Mouse (Mus musculus): ENCODE measurements at regions not wholly inside any gene's neighbourhood (a gene's known extent, or its start where the extent isn't known, plus 50 kb on each side); places are given as distances from the start of the nearest gene placed in this dataset.
A peak's percentile ranks its signal among the peaks of the same experiment; 100 is the strongest.

GRCm38 (mm10) chr10:37907731-37908130, 769.0 kb upstream of the Marcks start:
- WGBS: 7% methylated on average over 1 of the region's 1 CpGs

DNA sequence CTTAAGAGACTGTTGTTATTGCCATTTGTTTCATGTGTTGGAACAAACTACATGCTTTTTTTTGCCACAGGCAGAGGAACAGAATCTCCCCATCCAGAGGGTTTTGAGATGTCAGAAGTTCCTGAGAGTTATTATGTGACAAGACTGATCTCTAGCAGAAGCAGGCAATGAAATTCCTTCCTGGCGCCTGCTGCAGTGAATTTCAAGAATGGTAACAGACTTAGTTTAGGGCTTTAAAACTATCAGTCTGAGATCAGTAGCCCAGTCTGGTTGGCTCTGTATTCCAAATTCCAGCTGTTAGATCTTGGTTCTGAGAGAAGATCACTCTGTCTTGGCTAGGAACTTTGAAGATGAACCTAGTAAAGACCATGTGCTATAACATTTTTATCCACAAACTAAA, 749.2 kb upstream of the Marcks start:
- H3K27ac ChIP-seq (ENCODE audit: low read length): no peak overlapping the region
- H3K27me3 ChIP-seq (ENCODE audit: insufficient read depth, low read length): no peaks in the 10 kb centered on the region
- no peaks in the 10 kb centered on the region for H3K4me1 ChIP-seq (ENCODE audit: insufficient read depth, low read length)
- H3K9me3 ChIP-seq (ENCODE audit: low read length): no peaks in the 10 kb centered on the region
- H3K36me3 ChIP-seq (ENCODE audit: insufficient read depth, low read length): no peaks in the 10 kb centered on the region
- 56% methylated on average over 1 of the region's 1 CpGs for WGBS
- H3K9ac ChIP-seq (replicated peaks; ENCODE audit: low read length): no peak overlapping the region
- no peak overlapping the region for H3K4me3 ChIP-seq (ENCODE audit: low read length)
- ATAC-seq (ENCODE audit: low FRiP score, low TSS enrichment): no peak
- H3K4me2 ChIP-seq (replicated peaks; ENCODE audit: low read depth, low read length): no peak overlapping the region

More at GRCm38 (mm10) chr10:37907731-37908130, 769.0 kb upstream of the Marcks start:
- Histone ChIP-seq H3K9ac (replicated peaks; ENCODE audit: low read length) (no peak overlapping the region), H3K9me3 (ENCODE audit: low read length) (0 out of 2 replicates have a peak, but pooled peaks cover 2% of the 10 kb centered on the region), H3K4me3 (ENCODE audit: low read length) (no peak overlapping the region), H3K27ac (ENCODE audit: low read length) (no peak overlapping the region), H3K4me1 (ENCODE audit: insufficient read depth, low read length) (no peaks in the 10 kb centered on the region), H3K27me3 (ENCODE audit: insufficient read depth, low read length) (no peaks in the 10 kb centered on the region), H3K36me3 (ENCODE audit: insufficient read depth, low read length) (no peaks in the 10 kb centered on the region), H3K4me2 (replicated peaks; ENCODE audit: low read depth, low read length) (no peak overlapping the region)
- no peak for ATAC-seq (ENCODE audit: low FRiP score, low TSS enrichment)

DNA sequence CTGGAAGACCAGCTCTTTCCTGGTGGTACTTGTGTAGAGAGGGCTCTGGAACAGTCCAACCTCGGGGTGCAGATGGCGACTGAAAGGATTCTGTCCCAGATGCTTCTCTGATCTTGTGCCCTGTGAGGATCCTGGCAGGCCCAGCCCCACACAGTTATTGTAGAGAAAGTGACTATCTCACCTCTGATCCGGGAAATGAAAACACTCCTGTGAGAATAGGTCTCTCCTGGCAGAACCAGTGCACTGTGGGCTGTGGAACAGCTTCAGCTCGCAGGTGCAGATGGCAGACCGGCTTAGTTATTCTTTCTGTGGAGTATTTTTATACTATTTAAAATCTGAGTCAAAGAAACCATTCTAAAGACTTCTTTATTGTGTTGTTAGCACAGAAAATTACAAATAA, 742.1 kb upstream of the Marcks start:
- H3K4me2 ChIP-seq (replicated peaks; ENCODE audit: low read depth, low read length): no peak overlapping the region
- no peak overlapping the region for H3K27ac ChIP-seq (ENCODE audit: low read length)
- WGBS: 86% methylated on average over 5 of the region's 5 CpGs
- H3K9ac ChIP-seq (replicated peaks; ENCODE audit: low read length): no peak overlapping the region
- H3K4me1 ChIP-seq (ENCODE audit: insufficient read depth, low read length): no peaks in the 10 kb centered on the region
- H3K4me3 ChIP-seq (ENCODE audit: low read length): no peak overlapping the region
- H3K9me3 ChIP-seq (ENCODE audit: low read length): no peaks in the 10 kb centered on the region
- H3K27me3 ChIP-seq (ENCODE audit: insufficient read depth, low read length): no peaks in the 10 kb centered on the region
- ATAC-seq (ENCODE audit: low FRiP score, low TSS enrichment): no peak
- no peaks in the 10 kb centered on the region for H3K36me3 ChIP-seq (ENCODE audit: insufficient read depth, low read length)

DNA sequence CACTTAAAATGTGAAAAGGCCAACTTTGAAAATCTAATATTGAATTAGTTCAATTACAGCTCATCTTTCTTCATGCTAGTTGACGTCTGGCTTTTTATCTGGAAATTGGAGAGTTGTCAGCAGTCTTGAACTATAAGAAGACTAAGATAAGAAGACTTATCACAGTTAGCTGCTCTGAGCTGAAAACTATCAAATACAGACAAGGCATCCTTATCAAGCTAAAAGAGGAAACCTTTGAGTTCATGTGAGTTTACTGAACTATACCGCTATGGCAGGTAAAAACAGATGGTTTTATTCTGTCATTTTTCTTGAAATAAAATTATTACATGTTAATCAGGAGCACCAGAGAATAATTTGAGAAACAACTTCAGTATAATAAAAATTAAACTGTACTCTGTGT, 735.2 kb upstream of the Marcks start:
- H3K4me3 ChIP-seq (ENCODE audit: low read length): no peak overlapping the region
- no peaks in the 10 kb centered on the region for H3K36me3 ChIP-seq (ENCODE audit: insufficient read depth, low read length)
- WGBS: 89% methylated on average over 2 of the region's 2 CpGs
- no peaks in the 10 kb centered on the region for H3K27me3 ChIP-seq (ENCODE audit: insufficient read depth, low read length)
- H3K27ac ChIP-seq (ENCODE audit: low read length): no peak overlapping the region
- no peaks in the 10 kb centered on the region for H3K4me1 ChIP-seq (ENCODE audit: insufficient read depth, low read length)
- no peak for ATAC-seq (ENCODE audit: low FRiP score, low TSS enrichment)
- no peak overlapping the region for H3K4me2 ChIP-seq (replicated peaks; ENCODE audit: low read depth, low read length)
- no peak overlapping the region for H3K9ac ChIP-seq (replicated peaks; ENCODE audit: low read length)
- no peaks in the 10 kb centered on the region for H3K9me3 ChIP-seq (ENCODE audit: low read length)

GRCm38 (mm10) chr10:37861001-37861400, 722.3 kb upstream of the Marcks start:
- Histone ChIP-seq H3K9me3 (ENCODE audit: low read length) (no peaks in the 10 kb centered on the region), H3K4me3 (ENCODE audit: low read length) (no peak overlapping the region), H3K27me3 (ENCODE audit: insufficient read depth, low read length) (no peaks in the 10 kb centered on the region), H3K4me2 (replicated peaks; ENCODE audit: low read depth, low read length) (no peak overlapping the region), H3K9ac (replicated peaks; ENCODE audit: low read length) (no peak overlapping the region), H3K36me3 (ENCODE audit: insufficient read depth, low read length) (no peaks in the 10 kb centered on the region), H3K4me1 (ENCODE audit: insufficient read depth, low read length) (0 out of 2 replicates have a peak, but pooled peaks cover 4% of the 10 kb centered on the region), H3K27ac (ENCODE audit: low read length) (no peak overlapping the region)
- WGBS: 12% methylated on average over 4 of the region's 4 CpGs
- peak; percentile 90 for ATAC-seq (ENCODE audit: low FRiP score, low TSS enrichment)

DNA sequence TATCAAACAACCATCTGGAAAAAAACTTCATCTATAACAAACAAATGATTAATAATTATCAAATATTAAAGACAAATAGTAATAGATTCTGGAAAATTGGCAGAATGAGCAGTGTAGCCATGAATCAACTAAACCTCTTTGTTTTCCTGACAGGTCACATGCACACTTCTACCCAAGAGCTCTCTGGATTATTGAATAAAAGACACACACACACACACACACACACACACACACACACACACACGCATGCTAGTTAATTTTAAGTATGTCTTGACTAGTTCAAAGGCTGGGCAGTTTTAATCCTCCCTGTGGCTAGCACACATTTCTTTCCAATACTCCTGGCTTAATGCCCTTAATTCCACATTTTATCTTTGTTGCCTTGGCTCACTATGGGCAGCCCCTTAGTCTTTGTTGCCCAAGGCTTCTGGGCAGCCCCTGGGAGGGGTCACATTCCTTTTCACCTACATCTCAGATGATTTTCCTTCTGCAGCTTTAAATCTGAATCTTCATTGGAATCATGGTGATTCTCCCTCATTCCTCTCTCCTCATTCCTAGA, 710.6 kb upstream of the Marcks start:
- WGBS: 89% methylated on average over 1 of the region's 1 CpGs
- no peak for ATAC-seq (ENCODE audit: low FRiP score, low TSS enrichment)
- Histone ChIP-seq H3K36me3 (ENCODE audit: insufficient read depth, low read length) (no peaks in the 10 kb centered on the region), H3K27me3 (ENCODE audit: insufficient read depth, low read length) (no peaks in the 10 kb centered on the region), H3K9me3 (ENCODE audit: low read length) (peaks cover 6% of the 10 kb centered on the region; the same call in 1 of the 2 replicates), H3K4me1 (ENCODE audit: insufficient read depth, low read length) (no peaks in the 10 kb centered on the region), H3K4me2 (replicated peaks; ENCODE audit: low read depth, low read length) (no peak overlapping the region), H3K9ac (replicated peaks; ENCODE audit: low read length) (no peak overlapping the region), H3K27ac (ENCODE audit: low read length) (no peak overlapping the region), H3K4me3 (ENCODE audit: low read length) (no peak overlapping the region)

DNA sequence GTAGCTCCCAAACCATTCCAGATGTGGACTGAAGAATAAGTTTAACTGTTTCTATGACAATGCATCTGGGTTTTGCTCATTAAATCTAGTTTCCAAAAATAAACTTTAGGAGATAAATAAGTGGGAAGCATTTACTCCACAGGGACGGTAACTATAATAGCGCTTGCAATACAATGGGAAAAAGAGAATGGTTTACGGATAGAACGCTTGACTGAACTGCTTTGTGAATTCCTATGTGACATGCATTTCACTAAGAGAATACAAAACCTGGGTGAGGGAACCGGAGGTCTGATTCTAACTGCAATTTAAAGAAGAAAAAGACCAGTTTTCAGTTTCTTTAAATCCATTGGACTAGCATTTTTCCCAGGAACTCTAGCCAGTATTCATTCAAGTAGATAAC, 704.1 kb upstream of the Marcks start:
- no peak overlapping the region for H3K4me3 ChIP-seq (ENCODE audit: low read length)
- 75% methylated on average over 5 of the region's 5 CpGs for WGBS
- H3K27ac ChIP-seq (ENCODE audit: low read length): no peak overlapping the region
- H3K4me2 ChIP-seq (replicated peaks; ENCODE audit: low read depth, low read length): no peak overlapping the region
- H3K36me3 ChIP-seq (ENCODE audit: insufficient read depth, low read length): no peaks in the 10 kb centered on the region
- H3K27me3 ChIP-seq (ENCODE audit: insufficient read depth, low read length): no peaks in the 10 kb centered on the region
- no peak for ATAC-seq (ENCODE audit: low FRiP score, low TSS enrichment)
- no peaks in the 10 kb centered on the region for H3K4me1 ChIP-seq (ENCODE audit: insufficient read depth, low read length)
- no peak overlapping the region for H3K9ac ChIP-seq (replicated peaks; ENCODE audit: low read length)
- H3K9me3 ChIP-seq (ENCODE audit: low read length): no peaks in the 10 kb centered on the region

DNA sequence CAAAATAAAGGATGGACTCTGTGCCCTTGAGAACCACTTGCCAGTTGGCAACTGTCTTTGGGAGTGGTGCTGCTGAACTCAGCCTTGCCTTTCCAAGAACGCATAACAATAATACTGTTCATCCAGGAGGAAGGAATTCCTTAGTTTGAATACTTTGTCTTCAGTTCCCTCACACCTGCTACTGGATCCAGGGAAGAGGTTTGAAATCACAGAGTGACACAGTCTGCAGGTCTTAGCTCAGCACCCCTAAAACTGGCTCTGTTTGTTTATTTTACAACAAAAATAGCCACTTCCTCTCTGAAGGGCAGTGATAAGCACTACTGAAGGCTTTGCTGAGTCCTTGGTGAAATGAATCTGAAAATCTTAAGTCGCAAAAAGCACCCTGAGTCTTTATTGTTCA, 703.1 kb upstream of the Marcks start:
- Histone ChIP-seq H3K4me2 (replicated peaks; ENCODE audit: low read depth, low read length) (no peak overlapping the region), H3K27ac (ENCODE audit: low read length) (no peak overlapping the region), H3K36me3 (ENCODE audit: insufficient read depth, low read length) (no peaks in the 10 kb centered on the region), H3K4me1 (ENCODE audit: insufficient read depth, low read length) (no peaks in the 10 kb centered on the region), H3K9me3 (ENCODE audit: low read length) (no peaks in the 10 kb centered on the region), H3K27me3 (ENCODE audit: insufficient read depth, low read length) (no peaks in the 10 kb centered on the region), H3K9ac (replicated peaks; ENCODE audit: low read length) (no peak overlapping the region), H3K4me3 (ENCODE audit: low read length) (no peak overlapping the region)
- ATAC-seq (ENCODE audit: low FRiP score, low TSS enrichment): no peak
- WGBS: 71% methylated on average over 2 of the region's 2 CpGs

- no peak overlapping the region for H3K4me2 ChIP-seq (replicated peaks; ENCODE audit: low read depth, low read length)
- H3K27me3 ChIP-seq (ENCODE audit: insufficient read depth, low read length): no peaks in the 10 kb centered on the region
- H3K36me3 ChIP-seq (ENCODE audit: insufficient read depth, low read length): no peaks in the 10 kb centered on the region
- no peak overlapping the region for H3K9ac ChIP-seq (replicated peaks; ENCODE audit: low read length)
- H3K4me1 ChIP-seq (ENCODE audit: insufficient read depth, low read length): no peaks in the 10 kb centered on the region
- no peak overlapping the region for H3K27ac ChIP-seq (ENCODE audit: low read length)
- no peak overlapping the region for H3K4me3 ChIP-seq (ENCODE audit: low read length)
- H3K9me3 ChIP-seq (ENCODE audit: low read length): no peaks in the 10 kb centered on the region
- ATAC-seq (ENCODE audit: low FRiP score, low TSS enrichment): no peak
- WGBS: 72% methylated on average over 2 of the region's 2 CpGs
Measured at GRCm38 (mm10) chr10:37837721-37838120, 699.0 kb upstream of the Marcks start.

DNA sequence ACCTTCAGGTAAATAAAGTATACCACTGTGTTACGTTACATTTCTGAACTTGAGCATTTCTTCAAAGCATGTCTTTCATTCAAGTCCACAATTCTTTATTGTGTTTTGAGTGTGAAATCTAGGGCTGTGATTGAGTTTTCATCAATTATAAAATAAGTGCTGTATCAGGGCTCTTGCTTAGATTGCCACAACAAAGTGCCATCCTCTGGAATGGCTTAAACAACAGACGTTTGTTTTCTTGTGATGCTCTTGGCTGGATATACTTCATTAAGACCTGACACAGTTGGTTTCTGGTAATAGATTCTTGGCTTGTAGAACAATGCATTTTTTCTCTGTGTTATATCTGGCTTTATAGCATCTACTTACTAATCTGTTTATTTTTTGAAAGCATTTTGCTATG, 674.3 kb upstream of the Marcks start:
- H3K36me3 ChIP-seq (ENCODE audit: insufficient read depth, low read length): no peaks in the 10 kb centered on the region
- whole genome bisulfite sequencing: 65% methylated on average over 2 of the region's 2 CpGs

More for the DNA sequence above, 674.3 kb upstream of the Marcks start:
- H3K4me2 ChIP-seq (replicated peaks; ENCODE audit: low read depth, low read length): no peak overlapping the region
- H3K9me3 ChIP-seq (ENCODE audit: low read length): no peaks in the 10 kb centered on the region
- H3K4me3 ChIP-seq (ENCODE audit: low read length): no peak overlapping the region
- ATAC-seq (ENCODE audit: low FRiP score, low TSS enrichment): no peak
- 0 out of 2 replicates have a peak, but pooled peaks cover 3% of the 10 kb centered on the region for H3K4me1 ChIP-seq (ENCODE audit: insufficient read depth, low read length)
- no peak overlapping the region for H3K9ac ChIP-seq (replicated peaks; ENCODE audit: low read length)
- no peaks in the 10 kb centered on the region for H3K27me3 ChIP-seq (ENCODE audit: insufficient read depth, low read length)
- H3K27ac ChIP-seq (ENCODE audit: low read length): no peak overlapping the region
